Mouse (Mus musculus) cerebellum, postnatal 36 days (tissue): ENCODE data around the gene Triml1.

Experiments
- DNase-seq, 2 experiments: peaks; one replicate each; pipeline ENCODE4 v3.0.0; 2021 to 2022; ENCODE audit warnings: mixed read lengths in 2 of 2

The Triml1 gene

GRCm38 (mm10) chr8:43141386-43141785 lies at the start of gene Triml1:
TSS of gene Triml1 (minus strand) at chr8:43141486.
- no peak for DNase-seq

- DNase-seq, result no peak
Observed at GRCm38 (mm10) chr8:43182281-43182680, 41.0 kb upstream of the Triml1 start.

GRCm38 (mm10) chr8:43180054-43180690 lies 38.9 kb upstream of the Triml1 start, which contains the start of gene Triml2:
TSS of gene Triml2 (plus strand) at chr8:43180541.
- DNase-seq, result no peak

- DNase-seq, result no peak
Observed at GRCm38 (mm10) chr8:43179189-43179588, 37.9 kb upstream of the Triml1 start.

GRCm38 (mm10) chr8:43178263-43178662 lies 37.0 kb upstream of the Triml1 start:
- DNase-seq, result no peak

GRCm38 (mm10) chr8:43176766-43177486 lies 35.6 kb upstream of the Triml1 start:
- no peak for DNase-seq

- DNase-seq, result no peak
Observed at GRCm38 (mm10) chr8:43169249-43169755, 28.0 kb upstream of the Triml1 start.

GRCm38 (mm10) chr8:43168083-43168482 lies 26.8 kb upstream of the Triml1 start:
- no peak for DNase-seq

GRCm38 (mm10) chr8:43164453-43164852 lies 23.2 kb upstream of the Triml1 start:
- DNase-seq, result no peak

- DNase-seq, result no peak
Observed at GRCm38 (mm10) chr8:43163255-43163654, 22.0 kb upstream of the Triml1 start.

- no peak for DNase-seq
Observed at GRCm38 (mm10) chr8:43149307-43149706, 8.0 kb upstream of the Triml1 start.

GRCm38 (mm10) chr8:43111205-43111827 lies 30.0 kb downstream of the Triml1 start:
- DNase-seq, result no peak
